15 mouse cellular contexts compared by ENCODE assay signal in the genomic region with DNA sequence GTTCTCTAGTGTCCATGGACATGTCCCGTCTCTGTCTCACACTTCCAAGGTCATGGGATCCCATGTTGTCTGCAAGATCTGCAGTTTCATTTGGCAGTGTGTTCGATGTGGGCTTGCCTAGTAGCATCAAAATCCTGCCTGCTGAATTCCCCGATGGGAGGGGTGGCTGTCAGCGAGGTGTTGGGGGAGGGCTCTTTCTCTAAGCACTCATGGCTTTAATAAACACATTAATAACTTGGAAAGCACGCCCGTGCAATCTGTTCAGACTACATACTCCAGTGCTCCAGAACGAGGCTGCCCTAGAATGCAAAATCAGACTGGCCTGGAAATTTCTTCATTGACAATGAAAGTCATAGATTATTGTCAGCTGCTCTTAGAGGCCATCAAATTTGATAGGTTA. TPM values are rescaled to one million over a fixed set of nuclear protein-coding genes. Genes with fewer than 3 reads are reported as not detected.
DNase-seq lines count a peak whose midpoint lies in the region; ATAC-seq lines count a peak whose summit lies in the region.
"Had no signal": no experiment of that assay in that cellular context is flagged by ENCODE, and none has a peak within 500 bp of the region (broad histone marks: within the 10 kb centered on the region; RNA-seq: fewer than 3 reads in every experiment).

No protein-coding gene starts in this region.

- WGBS in kidney, embryonic 16.5 days = 56% methylated on average over 7 of the region's 7 CpGs

- no peak for ATAC-seq in kidney, embryonic 16.5 days (ENCODE audit: low FRiP score, low TSS enrichment)

- H3K27ac ChIP-seq in kidney, embryonic 16.5 days (ENCODE audit: low read length) = no peak overlapping the region
- H3K27ac ChIP-seq: embryonic facial prominence, embryonic 13.5 days had no signal

- H3K36me3 ChIP-seq in kidney, embryonic 16.5 days (ENCODE audit: insufficient read depth, low read length) = no peaks in the 10 kb centered on the region
- H3K36me3 ChIP-seq: embryonic facial prominence, embryonic 13.5 days had no signal

- H3K9me3 ChIP-seq in kidney, embryonic 16.5 days (ENCODE audit: low read length) = no peaks in the 10 kb centered on the region
- H3K9me3 ChIP-seq: embryonic facial prominence, embryonic 13.5 days had no signal

- no peak overlapping the region for H3K9ac ChIP-seq in kidney, embryonic 16.5 days (replicated peaks; ENCODE audit: low read length)
- H3K9ac ChIP-seq: embryonic facial prominence, embryonic 13.5 days had no signal

- DNase-seq in cerebellum, adult 18-20 months = peak; percentile 37 to 53
- no peak for DNase-seq in cerebellum, adult 11 months
- DNase-seq in kidney, postnatal 14 days = peak; percentile 41
- DNase-seq in brain, adult 2 months (ENCODE audit: low read depth, low spot score) = peak; percentile 80
- peak; percentile 53 for DNase-seq in layer of hippocampus, adult 9-10 months (ENCODE audit: low spot score)
- DNase-seq in gastrocnemius, adult 18-20 months (ENCODE audit: low spot score) = no peak
- no peak for DNase-seq in adrenal gland, adult 2 months
- DNase-seq: adrenal gland, postnatal 14 days; liver; thymus, adult 2 months had no signal

- peaks cover 66% of the 10 kb centered on the region for H3K27me3 ChIP-seq in kidney, embryonic 16.5 days (ENCODE audit: insufficient read depth, low read length)

- H3K4me1 ChIP-seq in kidney, embryonic 16.5 days (ENCODE audit: insufficient read depth, low read length) = peaks cover 20% of the 10 kb centered on the region

- H3K4me3 ChIP-seq in kidney, embryonic 16.5 days (ENCODE audit: low read length) = no peak overlapping the region
- H3K4me3 ChIP-seq: embryonic facial prominence, embryonic 13.5 days had no signal

- no peak overlapping the region for H3K4me2 ChIP-seq in kidney, embryonic 16.5 days (replicated peaks; ENCODE audit: low read depth, low read length)
- H3K4me2 ChIP-seq: embryonic facial prominence, embryonic 13.5 days had no signal

RNA-seq across cellular contexts. Expression of a gene that starts 4.4 kb away (rescaled TPM):
- polyA plus RNA-seq in kidney, embryonic 16.5 days (2015; fragmentation: Nextera tagmentation; extraction: Ambion mirVana) = 3.1 TPM in 2 replicates
- under 1 TPM; 0.26 to 0.34 TPM for total RNA-seq in gastrocnemius, adult 18-20 months (2021)
- total RNA-seq in adrenal gland, adult 2 months (2021) = 1 to 10 TPM; 2.7 to 2.9 TPM
- polyA plus RNA-seq in adrenal gland, adult 2 months (2012; rRNA removed) = 0.82 and 1.8 TPM in 2 replicates
- total RNA-seq: megakaryocyte progenitor cell, adult 5-6 weeks had no signal
- polyA plus RNA-seq: heart, postnatal 0 days had no signal

RNA-seq across cellular contexts. Expression of a gene that starts 14.1 kb away (rescaled TPM):
- 7.5 and 8.3 TPM in 2 replicates for polyA plus RNA-seq in kidney, embryonic 16.5 days (2015; fragmentation: Nextera tagmentation; extraction: Ambion mirVana)
- total RNA-seq in gastrocnemius, adult 18-20 months (2021) = 1 to 10 TPM in 1 of 2 experiments, under 1 TPM in 1; 0.75 to 1.8 TPM
- total RNA-seq in adrenal gland, adult 2 months (2021) = 1 to 10 TPM; 3.2 to 3.7 TPM
- polyA plus RNA-seq in adrenal gland, adult 2 months (2012; rRNA removed) = 11.1 and 13.1 TPM in 2 replicates
- total RNA-seq: megakaryocyte progenitor cell, adult 5-6 weeks had no signal

RNA-seq across cellular contexts. Expression of a gene that starts 15.2 kb away (rescaled TPM):
- polyA plus RNA-seq in kidney, embryonic 16.5 days (2015; fragmentation: Nextera tagmentation; extraction: Ambion mirVana) = 1.2 and 1.3 TPM in 2 replicates
- total RNA-seq in gastrocnemius, adult 18-20 months (2021) = not detected
- under 1 TPM; 0.40 to 0.90 TPM for total RNA-seq in adrenal gland, adult 2 months (2021)
- 0.06 and 0.33 TPM in 2 replicates for polyA plus RNA-seq in adrenal gland, adult 2 months (2012; rRNA removed)

RNA-seq across cellular contexts. Expression of a gene that starts 35.9 kb away (rescaled TPM):
- polyA plus RNA-seq in kidney, embryonic 16.5 days (2015; fragmentation: Nextera tagmentation; extraction: Ambion mirVana) = 0.32 and 0.42 TPM in 2 replicates
- 100 to 1,000 TPM; 671 to 798 TPM for total RNA-seq in gastrocnemius, adult 18-20 months (2021)
- not detected for total RNA-seq in adrenal gland, adult 2 months (2021)
- not detected in 2 replicates for polyA plus RNA-seq in adrenal gland, adult 2 months (2012; rRNA removed)
- total RNA-seq: adrenal gland, postnatal 14 days; megakaryocyte progenitor cell, adult 5-6 weeks had no signal
- polyA plus RNA-seq: cerebellum, adult 2 months; embryonic facial prominence, embryonic 13.5 days had no signal

Comparison
In these comparisons a context has a peak if more than half of its experiments do, and no peak if none do; other contexts are left out.
1. DNase-seq: peak in cerebellum, adult 18-20 months (2 of 2), kidney, postnatal 14 days (single experiment), brain, adult 2 months (single experiment) and layer of hippocampus, adult 9-10 months (single experiment); none in cerebellum, adult 11 months (single experiment), gastrocnemius, adult 18-20 months (single experiment) and adrenal gland, adult 2 months (single experiment).